ENCODE assay signal across 8 mouse cellular contexts in the genomic region with DNA sequence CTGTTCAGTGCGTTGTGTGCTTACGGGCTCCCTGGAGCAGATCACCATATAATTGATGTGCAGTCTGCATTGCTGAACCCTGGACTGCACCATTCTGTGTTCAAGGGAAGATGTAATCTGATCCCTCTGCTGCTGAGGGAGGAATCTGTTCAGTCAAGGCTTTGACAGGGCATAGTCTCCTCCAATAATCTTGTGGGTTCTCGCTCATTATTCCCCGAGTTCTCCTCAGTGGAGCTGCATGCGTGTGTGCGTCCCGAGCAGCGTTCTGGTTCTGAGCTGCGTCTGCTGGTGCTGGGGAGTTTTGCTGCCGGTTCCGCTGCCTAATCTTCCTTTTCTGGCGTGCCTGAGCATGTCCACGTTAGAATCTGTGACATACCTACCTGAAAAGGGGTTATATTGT.
DNase-seq lines count a peak whose midpoint lies in the region; ATAC-seq lines count a peak whose summit lies in the region.

No protein-coding gene starts in this region.

- H3K27me3 ChIP-seq in forebrain, embryonic 11.5 days (ENCODE audit: control insufficient read depth, insufficient read depth, low read length) = no peaks in the 10 kb centered on the region
- H3K27me3 ChIP-seq in liver, embryonic 13.5 days = no peaks in the 10 kb centered on the region

- 14% methylated on average over 13 of the region's 13 CpGs for WGBS in forebrain, embryonic 11.5 days
- 69% methylated on average over 13 of the region's 13 CpGs for WGBS in liver, embryonic 13.5 days (ENCODE audit: insufficient replicate concordance)

- peak overlapping the region; percentile 66 for H3K9ac ChIP-seq in forebrain, embryonic 11.5 days (ENCODE audit: low read length)
- H3K9ac ChIP-seq in liver, embryonic 13.5 days = no peak overlapping the region

- H3K36me3 ChIP-seq in forebrain, embryonic 11.5 days (ENCODE audit: control insufficient read depth, insufficient read depth, low read length) = no peaks in the 10 kb centered on the region
- no peaks in the 10 kb centered on the region for H3K36me3 ChIP-seq in liver, embryonic 13.5 days

- H3K9me3 ChIP-seq in forebrain, embryonic 11.5 days (ENCODE audit: control insufficient read depth, low read length) = no peaks in the 10 kb centered on the region
- no peaks in the 10 kb centered on the region for H3K9me3 ChIP-seq in liver, embryonic 13.5 days (replicated peaks)

- peaks cover 4% of the 10 kb centered on the region; the same call in 1 of the 2 replicates for H3K4me1 ChIP-seq in forebrain, embryonic 11.5 days (replicated peaks; ENCODE audit: control insufficient read depth, insufficient read depth, low read length)
- no peaks in the 10 kb centered on the region for H3K4me1 ChIP-seq in liver, embryonic 13.5 days (replicated peaks)

- H3K4me2 ChIP-seq in forebrain, embryonic 11.5 days (ENCODE audit: low read depth, low read length, severe bottlenecking) = peak overlapping the region; percentile 63
- H3K4me2 ChIP-seq in liver, embryonic 13.5 days = peak overlapping the region; percentile 13; the same call in 1 of the 2 replicates

- peak overlapping the region; percentile 49 for H3K4me3 ChIP-seq in forebrain, embryonic 11.5 days (ENCODE audit: low read depth, low read length)
- H3K4me3 ChIP-seq in liver, embryonic 13.5 days (replicated peaks) = no peak overlapping the region

- peak; percentile 43 for DNase-seq in gastrocnemius, adult 18-20 months (ENCODE audit: low spot score)
- DNase-seq in gastrocnemius, postnatal 10 days = no peak
- peak; percentile 82 for DNase-seq in forebrain, embryonic 11.5 days (ENCODE audit: low spot score)
- DNase-seq in heart, postnatal 10 days = peak; percentile 47 to 58
- peak; percentile 52 to 64 for DNase-seq in kidney, postnatal 4 days
- DNase-seq in liver, embryonic 13.5 days = no peak
- peak; percentile 21 for DNase-seq in ovary, postnatal 10 days (ENCODE audit: low spot score)
- DNase-seq in spleen, postnatal 14 days (ENCODE audit: low spot score in 2 of 2) = no peak

- intact Hi-C loops in heart, postnatal 10 days (cut with DNase I) = no loop called here

- ATAC-seq in forebrain, embryonic 11.5 days (replicated peaks; ENCODE audit: low FRiP score) = peak; percentile 96
- 0 out of 2 replicates have a peak, but pooled peaks have one; percentile 18 for ATAC-seq in liver, embryonic 13.5 days (ENCODE audit: low read depth)

- peak overlapping the region; percentile 81 for H3K27ac ChIP-seq in forebrain, embryonic 11.5 days (ENCODE audit: low read depth, low read length)
- no peak overlapping the region for H3K27ac ChIP-seq in liver, embryonic 13.5 days

Comparison
In these comparisons a context has a peak if more than half of its experiments do, and no peak if none do; other contexts are left out.
1. DNase-seq: peak in gastrocnemius, adult 18-20 months (single experiment), forebrain, embryonic 11.5 days (single experiment), heart, postnatal 10 days (2 of 2), kidney, postnatal 4 days (2 of 2) and ovary, postnatal 10 days (single experiment); none in gastrocnemius, postnatal 10 days (single experiment), liver, embryonic 13.5 days (single experiment) and spleen, postnatal 14 days (0 of 2).